Mouse (Mus musculus): ENCODE measurements at regions not wholly inside any gene's neighbourhood (a gene's known extent, or its start where the extent isn't known, plus 50 kb on each side); places are given as distances from the start of the nearest gene placed in this dataset.

DNA sequence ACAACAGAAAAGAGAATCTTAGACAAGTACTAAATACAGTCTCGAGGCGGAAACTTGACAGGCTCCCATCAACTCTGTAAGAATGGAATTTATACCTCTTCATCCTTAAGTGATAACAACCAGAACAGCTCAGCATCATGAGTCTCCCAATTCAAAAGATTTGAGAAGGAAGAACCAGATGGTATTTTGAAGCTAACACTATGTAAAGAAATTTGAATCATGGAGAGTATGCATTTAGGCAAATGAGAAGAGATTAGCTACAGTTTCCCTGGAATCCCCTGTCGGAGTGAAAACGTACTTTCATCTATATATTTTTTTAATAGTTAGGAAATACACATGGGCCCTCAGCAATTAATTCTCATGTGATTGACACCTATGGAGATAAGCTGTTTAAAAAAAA, 140.9 kb downstream of the Nrip1 start:
- DNase-seq (ENCODE audit: low spot score) = no peak

DNA sequence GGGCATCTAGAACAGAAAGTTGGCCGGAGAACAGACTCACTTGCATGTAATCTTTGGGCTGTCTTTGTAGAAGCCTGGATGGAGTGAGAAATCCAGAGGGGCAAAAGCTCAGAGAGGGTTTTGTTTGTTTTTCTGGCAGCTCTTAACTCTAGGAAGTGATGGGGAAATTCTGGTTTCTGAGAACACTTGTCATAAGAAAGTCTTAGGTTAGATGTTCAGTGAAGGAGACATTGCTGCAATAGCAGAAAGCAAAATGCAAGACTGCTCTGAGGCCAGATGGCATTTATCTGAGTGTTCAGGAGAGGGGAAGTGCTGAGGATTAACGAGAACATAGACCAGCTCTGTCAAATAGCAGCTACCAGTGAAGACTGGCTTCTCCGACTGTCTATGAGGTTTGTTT, 141.5 kb downstream of the Nrip1 start:
- DNase-seq (ENCODE audit: low spot score) = no peak

DNA sequence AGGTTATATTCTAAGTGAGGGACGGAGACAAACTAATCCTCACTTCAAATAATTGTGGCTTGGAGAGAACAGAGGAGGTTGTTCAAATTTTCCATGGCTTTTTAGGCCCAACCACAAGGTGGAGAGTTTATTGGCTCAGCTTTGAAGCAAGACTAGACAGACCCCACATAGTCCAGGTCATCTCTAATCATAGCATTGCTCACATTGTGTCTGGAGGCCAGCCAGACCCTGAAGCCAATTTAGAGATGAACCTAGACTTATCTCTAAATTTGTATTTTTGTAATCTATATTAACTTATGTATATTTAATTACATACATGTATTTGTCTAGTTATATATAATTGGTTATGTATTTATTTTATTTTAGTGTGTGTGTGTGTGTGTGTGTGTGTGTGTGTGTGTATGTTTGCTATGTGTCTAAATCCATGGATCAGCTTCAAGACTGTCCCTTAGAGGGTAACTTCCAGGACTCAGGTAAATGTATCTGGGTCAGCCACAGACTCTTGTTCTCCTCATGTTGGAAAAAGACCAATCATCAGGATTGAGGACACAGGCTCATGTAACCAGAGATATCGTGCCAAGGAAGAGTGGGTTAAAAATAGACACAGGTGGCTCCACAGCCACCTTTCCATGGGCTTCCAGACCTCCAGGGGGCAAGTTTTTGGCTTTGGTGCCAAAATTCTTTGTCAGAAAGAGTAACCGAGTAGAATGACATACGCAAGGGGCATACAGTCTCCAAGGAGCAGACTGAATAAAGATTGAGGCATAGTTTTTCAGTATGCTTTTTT, 142.9 kb downstream of the Nrip1 start:
- no peak for DNase-seq (ENCODE audit: low spot score)

DNA sequence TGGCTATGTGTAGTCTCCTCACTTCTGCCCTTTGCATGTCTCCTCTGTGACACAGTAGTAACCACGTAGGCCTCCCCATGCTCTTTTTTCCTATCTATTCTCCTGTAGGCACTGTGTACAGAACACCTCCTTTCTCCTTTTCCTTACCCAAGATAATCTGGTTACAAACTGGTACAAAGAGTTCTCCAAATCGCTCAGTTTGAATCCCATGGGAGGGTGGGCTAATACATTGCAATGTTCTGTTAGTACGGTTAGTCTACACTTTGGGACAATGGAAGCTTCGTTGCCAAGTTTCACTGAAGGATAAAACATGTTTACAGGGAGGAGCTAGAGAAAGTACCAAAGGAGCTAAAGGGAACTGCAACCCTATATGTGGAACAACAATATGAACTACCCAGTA, 145.2 kb downstream of the Nrip1 start:
- DNase-seq (ENCODE audit: low spot score) = no peak

DNA sequence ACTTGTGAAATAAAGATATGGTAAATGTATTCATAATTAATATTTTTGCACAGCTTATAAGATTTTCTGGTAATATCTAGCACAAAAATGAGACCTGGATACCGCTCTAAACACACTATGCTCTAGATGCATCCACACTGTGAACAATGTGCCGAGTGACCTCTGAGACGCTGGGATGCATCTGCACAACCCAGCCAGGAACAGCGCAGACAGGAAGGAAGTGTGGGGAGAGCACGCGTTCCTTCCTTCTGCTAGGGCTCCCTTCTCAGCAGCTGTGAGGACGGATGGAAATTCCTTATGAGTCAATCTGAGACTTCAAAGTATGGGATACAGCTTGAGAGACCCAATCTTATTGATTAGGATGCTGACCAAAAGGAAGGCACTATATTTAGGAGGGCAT, 147.2 kb downstream of the Nrip1 start:
- DNase-seq (ENCODE audit: low spot score) = no peak

DNA sequence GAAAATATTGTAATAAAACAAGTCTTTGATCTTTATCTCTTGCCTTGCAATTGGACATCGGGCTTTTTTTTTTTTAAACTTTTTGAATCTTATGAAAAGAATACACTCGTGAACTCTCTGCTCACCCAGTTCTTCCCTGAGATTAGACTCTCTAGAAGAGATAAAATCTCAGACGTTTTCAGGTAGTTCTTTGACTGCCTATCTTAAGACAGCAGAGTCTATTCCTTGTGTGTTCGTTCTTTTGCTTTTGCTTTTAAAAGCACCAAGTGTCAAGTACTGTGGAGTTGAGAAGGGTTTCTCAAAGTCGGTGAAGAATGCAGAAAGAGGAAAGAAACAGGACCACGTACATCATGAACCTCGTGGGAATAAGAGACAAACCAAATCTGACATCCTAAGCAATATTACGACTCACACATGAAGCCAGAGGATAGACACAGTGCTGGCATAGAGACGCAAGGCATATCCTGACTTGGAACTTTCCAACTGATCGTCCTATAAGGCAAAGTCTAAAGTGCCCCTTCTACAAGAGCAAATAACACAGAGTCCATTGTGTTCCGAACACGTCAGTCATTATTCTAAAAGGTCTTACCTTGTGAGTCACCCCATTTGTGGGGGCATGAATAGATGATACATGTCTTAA, 147.9 kb downstream of the Nrip1 start:
- no peak for DNase-seq (ENCODE audit: low spot score)

DNA sequence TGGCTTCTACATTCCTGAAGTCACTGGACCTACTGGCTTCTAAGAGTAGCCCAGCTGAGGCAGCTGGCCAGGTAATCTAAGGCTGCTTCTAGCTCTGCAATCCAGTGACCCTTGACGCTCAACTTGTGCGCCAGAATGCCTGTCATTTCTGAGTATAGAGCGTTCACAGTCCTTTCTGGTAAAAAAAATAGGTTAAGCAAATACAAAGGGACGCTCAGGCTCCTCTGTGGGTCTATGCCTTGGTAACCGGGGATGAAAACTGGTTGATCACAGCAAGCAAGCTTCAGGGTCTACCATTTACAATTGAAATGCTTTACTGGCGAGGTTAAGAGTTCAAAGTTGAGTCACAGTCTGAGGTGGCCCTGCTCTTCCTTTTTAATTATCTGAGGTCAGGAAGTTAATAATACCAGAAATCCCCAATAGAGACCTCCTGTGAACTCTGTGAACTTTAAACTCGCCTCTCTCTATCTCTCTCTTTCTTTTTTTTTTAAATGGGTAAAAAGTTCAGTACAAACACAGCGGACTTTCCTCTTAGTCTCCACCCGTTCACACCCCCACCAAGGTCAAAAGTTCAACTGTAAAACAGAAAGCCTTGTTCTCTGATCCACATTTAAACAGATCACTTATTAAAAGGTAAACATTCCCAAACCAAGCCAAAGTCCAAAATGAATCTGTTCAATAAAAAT, 148.6 kb downstream of the Nrip1 start:
- no peak for DNase-seq (ENCODE audit: low spot score)

DNA sequence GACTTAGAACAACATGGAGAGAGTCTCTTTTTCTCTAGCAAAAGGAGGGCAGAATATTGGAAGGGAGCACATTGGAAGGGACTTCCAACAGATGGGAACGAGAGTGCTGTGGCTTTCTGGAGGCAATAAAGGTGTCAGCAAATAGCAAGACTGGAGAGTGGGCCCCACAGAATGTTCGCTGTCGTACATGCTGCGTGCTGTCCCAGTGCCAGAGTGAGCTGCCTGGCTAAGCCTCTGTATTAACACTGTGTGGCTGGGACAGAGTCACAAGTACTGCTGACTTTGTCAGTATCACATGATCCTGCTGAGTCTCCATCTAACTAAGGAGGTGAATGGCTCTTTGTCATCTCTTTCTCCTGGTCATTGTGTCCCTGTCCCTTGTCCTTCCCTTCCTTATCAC, 149.9 kb downstream of the Nrip1 start:
- DNase-seq (ENCODE audit: low spot score) = no peak

DNA sequence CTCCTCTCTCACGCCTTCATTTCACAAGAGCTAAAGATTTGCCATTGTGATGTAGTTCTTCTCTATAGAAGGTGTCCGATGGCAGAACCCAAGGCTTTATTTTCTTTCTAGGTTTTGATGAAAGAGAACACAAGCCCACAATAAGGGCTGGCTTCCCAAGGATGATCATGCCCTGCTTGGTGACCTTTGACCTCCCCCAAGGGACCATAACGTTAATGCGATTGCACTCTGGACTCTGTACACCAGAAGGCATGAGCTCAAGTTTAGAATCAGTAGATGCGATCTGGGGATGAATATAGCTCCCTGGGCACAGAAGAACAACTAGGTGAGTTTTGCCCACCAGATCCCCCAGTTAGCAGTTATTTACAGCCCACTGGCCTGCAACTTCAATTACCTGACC, 150.7 kb downstream of the Nrip1 start:
- DNase-seq (ENCODE audit: low spot score) = no peak

DNA sequence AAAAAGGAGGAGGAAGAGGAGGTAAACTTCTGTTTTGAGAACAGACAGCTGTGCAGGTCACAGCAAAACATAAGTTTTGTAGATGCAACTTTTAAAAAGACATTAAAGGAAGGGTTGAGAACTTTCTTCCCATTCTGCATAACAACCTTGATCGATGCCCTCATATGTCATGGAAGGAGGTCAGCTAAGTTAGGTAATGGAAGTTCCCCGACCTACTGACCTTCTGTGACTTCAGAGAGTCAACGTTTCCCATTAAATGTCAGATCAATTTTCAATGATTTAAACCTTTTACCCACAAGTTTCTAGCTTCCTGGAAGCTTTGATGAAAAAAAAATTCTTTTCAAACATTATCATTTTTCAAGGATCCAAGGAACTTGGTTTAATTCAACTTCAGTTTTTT, 153.2 kb downstream of the Nrip1 start:
- DNase-seq (ENCODE audit: low spot score) = no peak

DNA sequence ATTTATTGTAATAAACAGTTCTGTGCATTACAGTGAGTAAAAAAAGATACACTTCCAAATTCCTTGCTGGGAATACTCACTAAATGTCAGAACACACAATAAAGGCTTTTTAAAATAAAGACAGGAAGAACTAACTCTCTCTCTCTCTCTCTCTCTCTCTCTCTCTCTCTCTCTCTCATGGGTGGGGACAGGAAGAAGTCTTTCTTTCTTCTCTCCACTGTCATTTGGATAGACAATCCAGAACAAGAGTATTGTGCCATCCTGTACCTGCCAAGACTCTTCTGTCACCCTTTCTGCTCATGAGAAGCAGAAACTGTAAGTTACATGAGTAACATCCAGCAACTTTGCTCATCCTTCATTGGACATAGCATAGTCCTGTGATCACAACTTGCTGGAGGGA, 154.4 kb downstream of the Nrip1 start:
- no peak for DNase-seq (ENCODE audit: low spot score)

DNA sequence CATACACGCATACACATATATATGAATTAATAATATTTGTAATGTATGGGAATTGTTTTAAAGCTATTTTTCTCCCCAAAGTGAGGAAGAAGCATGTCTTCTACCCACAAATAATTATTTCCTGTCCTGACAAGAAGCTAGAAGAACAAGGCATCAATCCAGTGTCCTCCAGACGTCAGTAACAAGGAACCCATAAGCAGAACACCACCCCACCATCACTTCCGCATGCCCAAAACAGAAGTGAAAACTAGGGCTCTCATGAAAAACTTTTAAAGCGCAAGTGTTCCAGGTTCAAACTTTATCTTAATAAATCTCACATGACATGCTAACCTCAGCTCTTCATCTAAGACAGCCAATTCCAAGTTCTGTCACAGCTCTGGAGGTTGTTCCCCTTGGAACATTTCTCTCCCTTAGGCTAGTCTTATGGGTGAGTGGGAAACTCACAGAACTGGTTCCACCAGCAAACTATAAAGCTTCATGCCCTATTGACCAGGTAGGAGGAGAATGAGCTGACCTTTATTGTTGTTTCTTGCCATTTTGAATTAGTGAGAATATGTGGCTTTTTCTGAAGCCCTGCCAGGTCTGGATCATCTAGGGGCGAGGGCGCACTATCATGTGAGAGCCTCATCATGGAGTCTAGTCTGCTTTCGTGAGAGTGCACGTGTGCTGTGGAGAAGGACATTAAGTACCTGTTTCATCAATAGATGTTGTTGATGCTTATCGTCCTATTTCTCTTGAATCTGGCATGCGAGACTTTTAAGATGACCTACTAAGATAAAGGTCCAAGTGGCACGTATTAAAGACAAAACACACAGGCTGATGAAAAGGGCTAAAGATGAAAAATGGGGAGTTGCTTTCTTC, 155.1 kb downstream of the Nrip1 start:
- DNase-seq (ENCODE audit: low spot score) = no peak

DNA sequence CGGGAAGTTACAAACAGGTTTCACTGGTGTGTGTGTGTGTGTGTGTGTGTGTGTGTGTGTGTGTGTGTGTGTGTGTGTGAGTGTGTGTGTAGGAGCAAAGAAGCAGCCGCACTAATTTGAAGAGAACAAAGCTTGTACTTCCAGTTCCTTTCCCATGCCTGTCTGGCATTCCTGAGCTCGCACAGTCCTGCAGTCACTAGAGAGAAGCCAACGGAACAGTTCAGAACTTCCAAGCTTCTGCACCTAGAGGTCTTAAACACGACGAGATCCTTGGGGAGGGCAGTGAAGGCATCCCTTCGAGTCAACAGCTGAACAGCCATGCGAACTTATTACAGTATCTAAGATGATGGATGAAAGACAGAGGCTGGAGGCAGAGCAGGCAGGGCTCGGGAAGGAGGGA, 157.4 kb downstream of the Nrip1 start:
- no peak for DNase-seq (ENCODE audit: low spot score)

DNA sequence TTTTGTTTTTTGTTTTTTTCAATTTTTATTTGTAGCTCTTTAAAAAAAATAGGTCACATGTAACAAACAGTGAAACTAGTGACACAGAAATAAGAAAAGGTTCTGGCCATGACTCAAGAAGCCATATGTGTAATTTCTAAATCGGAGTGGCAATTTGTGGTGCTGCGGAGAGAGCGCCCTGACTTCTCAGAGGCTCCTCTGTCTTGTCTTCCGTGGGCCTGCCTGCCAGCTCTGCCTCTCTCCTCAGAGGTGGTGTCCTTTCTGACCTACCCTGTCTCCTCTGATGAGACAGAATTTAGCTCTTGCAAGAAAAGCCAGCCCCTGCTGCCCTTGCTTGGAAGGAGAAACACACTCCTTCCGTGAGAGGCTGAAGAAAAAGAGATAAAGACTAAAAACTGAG, 158.1 kb downstream of the Nrip1 start:
- no peak for DNase-seq (ENCODE audit: low spot score)

DNA sequence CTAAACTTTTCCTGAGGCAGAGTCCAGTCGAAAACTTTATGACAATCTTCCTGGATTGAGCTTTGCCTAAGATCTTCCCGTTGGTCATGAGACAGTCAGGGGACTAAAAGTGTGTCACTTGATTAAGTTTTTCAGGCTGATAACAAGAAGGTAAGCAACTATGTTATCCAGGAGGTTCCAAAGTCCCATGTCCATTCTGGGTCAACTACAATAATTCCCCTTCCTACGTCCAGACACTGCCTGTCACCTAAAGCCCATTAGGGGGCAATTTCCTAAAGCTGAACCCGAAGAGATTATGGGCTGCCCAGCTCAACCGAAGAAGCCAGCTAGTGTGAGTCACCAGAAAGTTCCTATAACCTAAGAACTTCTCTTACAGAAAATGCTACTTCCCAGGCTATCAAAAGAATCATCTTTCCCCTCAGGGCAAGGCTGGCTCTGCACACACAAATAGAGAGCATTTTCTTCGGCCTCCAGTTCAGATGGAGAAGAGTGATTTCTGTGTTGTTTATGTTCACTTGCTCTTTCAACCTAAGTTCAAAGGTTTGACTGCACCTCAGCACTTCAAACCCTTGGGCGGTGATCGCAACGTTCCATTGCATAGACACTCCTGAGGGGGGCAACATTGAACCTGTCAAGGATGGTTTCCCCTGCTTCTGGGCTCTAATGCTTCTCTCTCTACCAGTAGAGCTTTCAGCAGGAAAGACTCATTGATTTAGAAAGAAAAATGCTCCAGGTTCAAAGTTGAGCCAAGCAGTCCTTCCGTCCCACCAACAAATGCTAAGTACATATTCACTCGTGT, 171.7 kb downstream of the Nrip1 start:
- DNase-seq (ENCODE audit: low spot score) = peak; percentile 46

DNA sequence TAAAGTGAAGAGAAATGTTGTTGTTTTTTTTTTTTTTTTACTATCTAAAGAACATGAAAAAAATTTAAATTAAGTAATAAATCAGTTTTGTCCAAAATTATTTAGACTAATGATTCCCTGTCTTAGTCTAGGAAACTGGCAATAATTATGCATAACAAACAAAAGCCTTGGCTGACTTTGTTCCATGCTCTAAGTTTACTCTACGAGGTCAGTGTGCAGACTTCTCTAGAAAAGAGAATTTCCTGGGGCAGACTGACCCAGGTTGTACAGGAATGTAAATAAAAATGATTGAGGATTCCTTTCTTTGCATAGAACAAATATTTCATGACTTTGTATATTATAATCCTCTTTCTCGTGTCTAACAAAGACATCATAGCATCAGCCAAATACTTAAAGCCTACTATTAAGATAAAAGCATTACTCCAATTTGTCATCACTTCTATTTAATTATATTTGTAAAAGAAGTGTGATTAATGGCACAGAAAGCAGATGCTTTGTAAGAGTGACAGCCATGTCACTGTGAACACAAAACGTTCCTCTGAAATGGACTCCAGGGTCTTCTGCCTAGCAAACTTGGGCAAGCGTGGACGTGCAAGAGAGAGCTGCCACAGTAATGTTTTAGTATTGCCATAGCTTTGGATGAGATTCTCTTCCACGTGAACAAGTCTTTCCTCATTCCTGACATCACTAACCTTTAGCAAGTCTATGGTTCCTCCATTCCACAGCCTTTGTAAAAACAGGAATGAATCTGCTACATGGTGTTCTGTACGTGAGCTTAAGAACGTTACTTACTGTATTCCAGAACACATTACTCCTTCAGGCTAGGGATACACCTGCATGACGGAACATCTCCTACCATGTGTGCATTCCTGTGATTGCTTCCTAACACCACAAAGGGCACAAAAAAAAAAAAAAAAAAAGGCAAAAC, 172.6 kb downstream of the Nrip1 start:
- no peak for DNase-seq (ENCODE audit: low spot score)

DNA sequence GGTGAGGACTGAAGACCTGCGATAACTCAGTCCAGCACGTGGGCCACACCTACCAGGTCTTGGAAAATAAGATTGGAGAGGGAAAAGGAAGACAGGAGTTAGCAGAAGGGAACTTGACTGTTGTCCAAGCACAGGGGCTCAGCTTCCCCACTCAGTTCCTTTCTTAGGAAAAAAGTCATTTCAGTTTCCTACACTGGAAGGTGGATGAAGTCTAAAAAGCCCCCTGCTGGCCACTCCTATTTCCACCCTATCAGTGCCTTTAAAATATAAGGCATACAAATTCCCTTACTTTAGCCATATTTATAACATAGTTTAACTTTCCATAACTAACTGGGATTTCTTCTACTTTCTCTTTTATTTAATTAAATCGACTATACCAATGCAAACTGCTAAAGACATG, 173.4 kb downstream of the Nrip1 start:
- no peak for DNase-seq (ENCODE audit: low spot score)

DNA sequence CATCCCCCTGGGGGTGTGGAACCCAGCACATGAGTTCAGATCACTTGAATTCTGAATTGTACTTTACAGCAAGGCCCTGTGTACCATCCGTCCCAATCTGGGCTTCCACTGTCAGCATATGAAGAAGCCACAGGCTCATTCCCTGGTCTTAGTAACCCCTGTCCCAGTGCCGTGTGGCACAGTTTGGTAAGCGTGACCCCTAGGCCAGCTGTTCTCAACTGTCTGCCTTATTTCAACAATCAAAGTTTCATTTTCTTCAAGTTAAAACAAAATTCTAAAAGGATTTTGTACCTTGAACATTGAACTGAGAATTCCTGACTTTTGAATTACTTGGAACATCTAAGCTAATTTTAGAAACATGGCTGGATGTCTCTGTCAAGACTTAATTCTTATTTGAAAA, 174.6 kb downstream of the Nrip1 start:
- DNase-seq (ENCODE audit: low spot score) = no peak

DNA sequence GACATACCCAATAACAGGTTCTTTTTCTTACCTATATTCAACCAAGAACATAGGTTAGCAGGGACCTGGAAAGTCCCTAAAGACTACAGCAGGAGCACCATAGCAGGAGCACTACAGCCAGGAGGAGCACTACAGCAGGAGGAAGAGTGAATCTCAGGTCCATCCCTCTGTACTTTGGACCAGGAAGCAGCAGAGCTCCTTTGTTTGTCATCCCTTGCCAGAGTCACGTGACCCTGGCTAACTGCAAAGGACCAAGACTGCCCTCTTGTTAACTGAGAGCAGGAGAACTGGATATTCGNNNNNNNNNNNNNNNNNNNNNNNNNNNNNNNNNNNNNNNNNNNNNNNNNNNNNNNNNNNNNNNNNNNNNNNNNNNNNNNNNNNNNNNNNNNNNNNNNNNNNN, 172.2 kb upstream of the Samsn1 start:
- DNase-seq (ENCODE audit: low spot score) = no peak

DNA sequence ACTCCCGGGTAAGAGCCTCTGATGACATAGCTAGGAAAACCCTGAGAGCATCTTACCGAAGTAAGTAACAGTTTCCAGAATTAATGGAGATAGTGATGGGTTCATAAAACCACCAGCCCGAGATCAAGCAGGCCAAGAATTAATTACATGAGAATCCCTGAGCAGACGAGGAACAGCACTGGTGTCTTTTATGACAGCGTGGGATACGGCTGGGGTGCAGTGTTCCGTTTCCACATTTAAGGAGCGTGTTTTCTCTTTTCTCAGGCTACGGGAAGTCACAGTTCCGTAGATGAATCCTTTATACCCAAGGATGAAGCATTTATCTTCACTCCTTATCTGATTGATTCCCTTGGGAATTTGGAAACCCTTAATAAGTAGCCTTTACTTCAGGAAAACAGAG, 169.1 kb upstream of the Samsn1 start:
- DNase-seq (ENCODE audit: low spot score) = no peak

All from gastrocnemius, adult 18-20 months (tissue).